Mouse (Mus musculus) cortical plate, adult 2 months (tissue): ENCODE data around the gene Plekhg2.

Experiments
- CTCF ChIP-seq: fragments of 200-500 bp; IDR thresholded peaks from 2 replicates; pipeline ENCODE4 v1.5.1; 2011; ENCODE audit warnings: mild to moderate bottlenecking, control low read depth, low read length; ENCODE audit not compliant: insufficient read depth; ENCODE audit errors: extremely low read depth
- POLR2A ChIP-seq: fragments of 200-500 bp; IDR thresholded peaks from 2 replicates; pipeline ENCODE4 v1.6.1; 2011; ENCODE audit warnings: mild to moderate bottlenecking, low read length, control low read depth; ENCODE audit not compliant: insufficient read depth; ENCODE audit errors: extremely low read depth

DNA sequence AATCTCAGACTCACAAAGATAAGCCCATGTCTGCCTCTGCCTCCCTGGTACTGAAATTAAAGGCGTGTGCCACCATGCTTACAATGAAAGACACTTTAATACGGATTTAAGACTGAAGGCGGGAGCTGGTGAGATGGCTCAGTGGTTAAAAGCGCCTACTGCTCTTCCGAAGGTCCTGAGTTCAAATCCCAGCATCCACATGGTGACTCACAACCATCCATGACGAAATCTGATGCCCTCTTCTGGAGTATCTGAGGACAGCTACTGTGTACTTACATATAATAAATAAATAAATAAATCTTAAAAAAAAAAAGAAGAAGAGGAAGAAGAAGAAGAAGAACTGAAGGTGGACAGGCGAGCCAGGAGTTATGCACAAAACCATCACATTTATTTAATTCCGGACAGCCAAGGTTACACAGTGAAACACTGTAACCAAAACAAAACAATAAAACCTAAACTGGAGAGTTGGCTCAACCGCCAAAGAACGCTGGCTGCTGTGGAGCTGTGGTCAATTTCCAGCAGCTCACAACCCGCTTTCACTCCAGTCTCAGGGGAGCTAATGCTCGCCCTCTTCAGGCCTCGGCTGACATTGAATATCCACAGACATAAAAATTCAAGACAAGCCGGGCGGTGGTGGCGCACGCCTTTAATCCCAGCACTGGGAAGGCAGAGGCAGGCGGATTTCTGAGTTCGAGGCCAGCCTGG, 33.0 kb downstream of the Plekhg2 start:
- no peak for TF ChIP-seq CTCF
- no peak for TF ChIP-seq POLR2A
